Mouse (Mus musculus) hindbrain, embryonic 13.5 days (tissue): ENCODE measurements around the gene Pofut1. TPM values are rescaled to one million over a fixed set of nuclear protein-coding genes. Genes with fewer than 3 reads are reported as not detected.

Experiments
- ATAC-seq: fragments of 200-750 bp; cut with Nextera tagmentation; 2 replicates; pipeline ENCODE4 v1.8.0; 2017; ENCODE audit warnings: moderate TSS enrichment; ENCODE audit not compliant: low FRiP score
- H3K27ac ChIP-seq: fragments of 300-500 bp; sonication (generic); 2 replicates; pipeline ENCODE4 v1.5.1; 2015; ENCODE audit warnings: inconsistent platforms, mild to moderate bottlenecking, moderate library complexity
- H3K27me3 ChIP-seq: fragments of 300-500 bp; sonication (generic); 2 replicates; pipeline ENCODE4 v1.6.1; 2015; ENCODE audit warnings: mild to moderate bottlenecking, inconsistent platforms
- H3K36me3 ChIP-seq: fragments of 300-500 bp; sonication (generic); 2 replicates; pipeline ENCODE4 v1.6.1; 2015; ENCODE audit warnings: mild to moderate bottlenecking, inconsistent platforms
- H3K4me1 ChIP-seq: fragments of 300-500 bp; sonication (generic); replicated peaks from 2 replicates; pipeline ENCODE4 v1.6.1; 2015; ENCODE audit warnings: inconsistent platforms
- H3K4me2 ChIP-seq: fragments of 300-500 bp; sonication (generic); 2 replicates; pipeline ENCODE4 v1.6.1; 2015; ENCODE audit warnings: inconsistent platforms, mild to moderate bottlenecking, moderate library complexity
- H3K4me3 ChIP-seq: fragments of 300-500 bp; sonication (generic); 2 replicates; pipeline ENCODE4 v1.5.1; 2015; ENCODE audit warnings: mild to moderate bottlenecking, inconsistent platforms
- H3K9ac ChIP-seq: fragments of 300-500 bp; sonication (generic); 2 replicates; pipeline ENCODE4 v1.6.1; 2015; ENCODE audit warnings: mild to moderate bottlenecking, inconsistent platforms
- H3K9me3 ChIP-seq: fragments of 300-500 bp; sonication (generic); 2 replicates; pipeline ENCODE4 v1.6.1; 2016; ENCODE audit warnings: inconsistent platforms
- whole genome bisulfite sequencing: fragments of 180-500 bp; shearing (Covaris S2); methylation state at CpG from one replicate; pipeline ENCODE4 v1.1.7; 2015; 5-methylcytosine and 5-hydroxymethylcytosine counted together
- polyA plus RNA-seq: library from polyadenylated mRNA; unstranded; fragments of >200 nt; fragmentation: Nextera tagmentation; extraction: Ambion mirVana; gene quantifications from 2 replicates; pipeline ENCODE4 v1.2.1, GENCODE M21; 2015

Pofut1 gene
- 5.5 and 6.3 TPM in 2 replicates for polyA plus RNA-seq

- H3K27ac ChIP-seq: peak within 1 kb of the TSS; percentile 90
- peak within 1 kb of the TSS; percentile 86 for H3K4me2 ChIP-seq
- H3K4me3 ChIP-seq: peak within 1 kb of the TSS; percentile 96
- peaks cover 64% of the 10 kb centered on the region for H3K4me1 ChIP-seq
- H3K9ac ChIP-seq: peak within 1 kb of the TSS; percentile 99
- peak; percentile 97 for ATAC-seq
- peaks cover 19% of the 10 kb centered on the region; the same call in 1 of the 2 replicates for H3K36me3 ChIP-seq
- under 1% methylated on average over 68 of the region's 72 CpGs for WGBS
- H3K27me3 ChIP-seq: no peaks in the 10 kb centered on the region
- H3K9me3 ChIP-seq: no peaks in the 10 kb centered on the region
These were observed at the start of gene Pofut1, which contains the start of gene Plagl2 for GRCm38 (mm10) chr2:153241250-153242014. Gene Pofut1, plus strand, starts transcription at chr2:153241533. Gene Plagl2, minus strand, starts transcription at chr2:153241426.

GRCm38 (mm10) chr2:153194255-153194654, 47.1 kb upstream of the Pofut1 start:
- WGBS: 95% methylated on average over 3 of the region's 3 CpGs
- no peaks in the 10 kb centered on the region for H3K4me1 ChIP-seq
- H3K36me3 ChIP-seq: peaks cover 86% of the 10 kb centered on the region
- H3K4me3 ChIP-seq: no peak overlapping the region
- no peaks in the 10 kb centered on the region for H3K9me3 ChIP-seq
- no peak for ATAC-seq
- H3K9ac ChIP-seq: no peak overlapping the region
- H3K27me3 ChIP-seq: no peaks in the 10 kb centered on the region
- no peak overlapping the region for H3K4me2 ChIP-seq
- no peak overlapping the region for H3K27ac ChIP-seq

GRCm38 (mm10) chr2:153198485-153198884, 42.8 kb upstream of the Pofut1 start:
- peaks cover 79% of the 10 kb centered on the region for H3K36me3 ChIP-seq
- no peak for ATAC-seq
- H3K4me3 ChIP-seq: no peak overlapping the region
- no peaks in the 10 kb centered on the region for H3K4me1 ChIP-seq
- no peaks in the 10 kb centered on the region for H3K27me3 ChIP-seq
- H3K4me2 ChIP-seq: no peak overlapping the region
- no peak overlapping the region for H3K9ac ChIP-seq
- H3K9me3 ChIP-seq: no peaks in the 10 kb centered on the region
- WGBS: 82% methylated on average over 5 of the region's 5 CpGs
- H3K27ac ChIP-seq: no peak overlapping the region

GRCm38 (mm10) chr2:153199114-153199513, 42.2 kb upstream of the Pofut1 start:
- H3K4me3 ChIP-seq: no peak overlapping the region
- WGBS: 91% methylated on average over 2 of the region's 2 CpGs
- H3K27me3 ChIP-seq: no peaks in the 10 kb centered on the region
- H3K4me1 ChIP-seq: no peaks in the 10 kb centered on the region
- H3K9me3 ChIP-seq: no peaks in the 10 kb centered on the region
- ATAC-seq: no peak
- peaks cover 82% of the 10 kb centered on the region for H3K36me3 ChIP-seq
- no peak overlapping the region for H3K27ac ChIP-seq
- H3K4me2 ChIP-seq: no peak overlapping the region
- H3K9ac ChIP-seq: no peak overlapping the region

- 56% methylated on average over 1 of the region's 1 CpGs for WGBS
- Histone ChIP-seq H3K4me3 (no peak overlapping the region), H3K9me3 (no peaks in the 10 kb centered on the region), H3K27ac (no peak overlapping the region), H3K4me2 (no peak overlapping the region), H3K9ac (no peak overlapping the region), H3K27me3 (no peaks in the 10 kb centered on the region), H3K4me1 (no peaks in the 10 kb centered on the region), H3K36me3 (peaks cover 89% of the 10 kb centered on the region)
- no peak for ATAC-seq
These were observed 38.6 kb upstream of the Pofut1 start for GRCm38 (mm10) chr2:153202766-153203165.

- no peak overlapping the region for H3K9ac ChIP-seq
- no peaks in the 10 kb centered on the region for H3K27me3 ChIP-seq
- 96% methylated on average over 2 of the region's 2 CpGs for WGBS
- no peak overlapping the region for H3K4me3 ChIP-seq
- H3K4me2 ChIP-seq: no peak overlapping the region
- no peak for ATAC-seq
- no peaks in the 10 kb centered on the region for H3K4me1 ChIP-seq
- H3K27ac ChIP-seq: no peak overlapping the region
- no peaks in the 10 kb centered on the region for H3K9me3 ChIP-seq
- peaks cover 72% of the 10 kb centered on the region for H3K36me3 ChIP-seq
These were observed 33.2 kb upstream of the Pofut1 start for GRCm38 (mm10) chr2:153208149-153208548.

- H3K4me1 ChIP-seq: no peaks in the 10 kb centered on the region
- 95% methylated on average over 5 of the region's 5 CpGs for WGBS
- no peak overlapping the region for H3K9ac ChIP-seq
- no peaks in the 10 kb centered on the region for H3K27me3 ChIP-seq
- no peak overlapping the region for H3K4me2 ChIP-seq
- no peak overlapping the region for H3K27ac ChIP-seq
- H3K4me3 ChIP-seq: no peak overlapping the region
- H3K36me3 ChIP-seq: peaks cover 62% of the 10 kb centered on the region
- H3K9me3 ChIP-seq: no peaks in the 10 kb centered on the region
- ATAC-seq: no peak
These were observed 32.0 kb upstream of the Pofut1 start for GRCm38 (mm10) chr2:153209286-153209685.

- no peak for ATAC-seq
- Histone ChIP-seq H3K4me3 (no peak overlapping the region), H3K9me3 (no peaks in the 10 kb centered on the region), H3K36me3 (peaks cover 41% of the 10 kb centered on the region), H3K27ac (no peak overlapping the region), H3K4me1 (no peaks in the 10 kb centered on the region), H3K27me3 (no peaks in the 10 kb centered on the region), H3K9ac (no peak overlapping the region), H3K4me2 (no peak overlapping the region)
- WGBS: 96% methylated on average over 5 of the region's 5 CpGs
These were observed 29.9 kb upstream of the Pofut1 start for GRCm38 (mm10) chr2:153211451-153211850.

- H3K9me3 ChIP-seq: no peaks in the 10 kb centered on the region
- 96% methylated on average over 4 of the region's 4 CpGs for WGBS
- no peak overlapping the region for H3K27ac ChIP-seq
- H3K4me1 ChIP-seq: no peaks in the 10 kb centered on the region
- H3K9ac ChIP-seq: no peak overlapping the region
- ATAC-seq: no peak
- peaks cover 22% of the 10 kb centered on the region for H3K36me3 ChIP-seq
- H3K27me3 ChIP-seq: no peaks in the 10 kb centered on the region
- H3K4me3 ChIP-seq: no peak overlapping the region
- H3K4me2 ChIP-seq: no peak overlapping the region
These were observed 28.0 kb upstream of the Pofut1 start for GRCm38 (mm10) chr2:153213351-153213750.

- 83% methylated on average over 6 of the region's 6 CpGs for WGBS
- no peaks in the 10 kb centered on the region for H3K27me3 ChIP-seq
- H3K4me1 ChIP-seq: no peaks in the 10 kb centered on the region
- no peaks in the 10 kb centered on the region for H3K9me3 ChIP-seq
- peaks cover 9% of the 10 kb centered on the region for H3K36me3 ChIP-seq
- H3K9ac ChIP-seq: no peak overlapping the region
- ATAC-seq: no peak
- H3K4me3 ChIP-seq: no peak overlapping the region
- no peak overlapping the region for H3K4me2 ChIP-seq
- no peak overlapping the region for H3K27ac ChIP-seq
These were observed 26.5 kb upstream of the Pofut1 start for GRCm38 (mm10) chr2:153214771-153215259.

GRCm38 (mm10) chr2:153215421-153215820, 25.9 kb upstream of the Pofut1 start:
- H3K27me3 ChIP-seq: no peaks in the 10 kb centered on the region
- no peak overlapping the region for H3K9ac ChIP-seq
- no peaks in the 10 kb centered on the region for H3K9me3 ChIP-seq
- H3K4me2 ChIP-seq: no peak overlapping the region
- 95% methylated on average over 4 of the region's 4 CpGs for WGBS
- ATAC-seq: no peak
- H3K4me3 ChIP-seq: no peak overlapping the region
- H3K36me3 ChIP-seq: peaks cover 10% of the 10 kb centered on the region
- H3K27ac ChIP-seq: no peak overlapping the region
- no peaks in the 10 kb centered on the region for H3K4me1 ChIP-seq

- Histone ChIP-seq H3K4me3 (no peak overlapping the region), H3K36me3 (peaks cover 18% of the 10 kb centered on the region), H3K27ac (no peak overlapping the region), H3K4me2 (no peak overlapping the region), H3K9me3 (no peaks in the 10 kb centered on the region), H3K9ac (no peak overlapping the region), H3K4me1 (no peaks in the 10 kb centered on the region), H3K27me3 (no peaks in the 10 kb centered on the region)
- no peak for ATAC-seq
- WGBS: 93% methylated on average over 10 of the region's 10 CpGs
These were observed 23.4 kb upstream of the Pofut1 start for GRCm38 (mm10) chr2:153217826-153218340.

GRCm38 (mm10) chr2:153218516-153218915, 22.8 kb upstream of the Pofut1 start:
- no peak for ATAC-seq
- no peak overlapping the region for H3K4me2 ChIP-seq
- WGBS: 88% methylated on average over 3 of the region's 3 CpGs
- no peak overlapping the region for H3K9ac ChIP-seq
- no peaks in the 10 kb centered on the region for H3K9me3 ChIP-seq
- H3K4me1 ChIP-seq: no peaks in the 10 kb centered on the region
- H3K4me3 ChIP-seq: no peak overlapping the region
- H3K27me3 ChIP-seq: no peaks in the 10 kb centered on the region
- peaks cover 18% of the 10 kb centered on the region for H3K36me3 ChIP-seq
- no peak overlapping the region for H3K27ac ChIP-seq
